Mouse (Mus musculus): ENCODE measurements around the gene Fbxo34. TPM values are rescaled to one million over a fixed set of nuclear protein-coding genes. Genes with fewer than 3 reads are reported as not detected.
A peak's percentile ranks its signal among the peaks of the same experiment; 100 is the strongest.

The Fbxo34 gene
- polyA plus RNA-seq, 1 experiment from 2014 or later: 23.5 TPM

DNA sequence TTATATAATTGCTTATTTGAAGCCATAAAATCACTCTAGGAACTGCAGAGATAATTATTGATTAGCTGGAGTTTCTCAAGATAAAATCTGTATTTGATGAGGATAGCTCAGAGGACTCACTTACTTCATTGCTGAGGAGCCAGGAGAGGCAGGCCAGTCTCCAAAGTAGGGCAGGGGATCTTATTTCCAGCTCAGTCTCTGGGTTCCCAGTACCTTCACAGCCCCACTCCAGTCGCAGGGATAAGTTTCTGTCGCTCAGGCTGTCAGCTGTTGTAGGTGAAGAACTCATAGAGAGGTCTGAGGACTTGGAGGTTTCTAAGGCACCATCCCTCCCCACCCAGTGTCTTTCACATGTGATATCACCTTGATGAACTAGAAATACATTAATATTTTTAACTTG lies 27.5 kb downstream of the Fbxo34 start:
- WGBS: 88% methylated on average over 2 of the region's 2 CpGs

DNA sequence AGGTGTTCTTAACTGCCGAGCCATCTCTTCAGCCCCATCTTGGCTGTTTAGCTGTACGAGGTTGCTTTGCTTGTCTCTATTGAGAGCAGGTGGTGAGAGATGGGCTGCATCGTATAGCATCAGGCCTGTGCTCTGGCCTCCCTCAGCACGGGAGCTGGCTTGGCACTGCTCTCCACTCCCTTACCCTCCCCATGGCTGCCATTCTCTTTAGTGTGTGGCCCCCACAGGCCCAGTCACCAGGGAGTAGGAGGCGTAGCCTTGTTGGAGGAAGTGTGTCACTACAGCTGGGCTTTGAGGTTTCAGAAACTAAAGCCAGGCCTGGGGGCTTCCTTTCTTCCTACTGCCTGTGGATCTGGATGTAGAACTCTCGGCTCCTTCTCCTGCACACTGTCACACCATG lies 32.0 kb downstream of the Fbxo34 start:
- Histone ChIP-seq H3K9ac (ENCODE audit: low read depth, low read length) (no peak overlapping the region), H3K4me2 (ENCODE audit: low read depth, low read length) (no peak overlapping the region), H3K27ac (replicated peaks; ENCODE audit: low read depth, low read length) (no peak overlapping the region), H3K36me3 (ENCODE audit: control insufficient read depth, insufficient read depth, low read length) (no peaks in the 10 kb centered on the region), H3K9me3 (ENCODE audit: control insufficient read depth, low read length) (no peaks in the 10 kb centered on the region), H3K4me3 (ENCODE audit: low read depth, low read length) (no peak overlapping the region), H3K4me1 (ENCODE audit: control insufficient read depth, insufficient read depth, low read length) (no peaks in the 10 kb centered on the region), H3K27me3 (replicated peaks; ENCODE audit: control insufficient read depth, insufficient read depth, low read length) (no peaks in the 10 kb centered on the region)
- WGBS: 77% methylated on average over 6 of the region's 6 CpGs
- ATAC-seq (ENCODE audit: low read depth) (no peak), DNase-seq (ENCODE audit: low spot score) (no peak)

More for the DNA sequence above, 27.5 kb downstream of the Fbxo34 start:
- Histone ChIP-seq H3K36me3 (ENCODE audit: control insufficient read depth, insufficient read depth, low read length) (no peaks in the 10 kb centered on the region), H3K4me1 (ENCODE audit: control insufficient read depth, insufficient read depth, low read length) (0 out of 2 replicates have a peak, but pooled peaks cover 3% of the 10 kb centered on the region), H3K4me3 (ENCODE audit: low read depth, low read length) (no peak overlapping the region), H3K9ac (ENCODE audit: low read depth, low read length) (no peak overlapping the region), H3K4me2 (ENCODE audit: low read depth, low read length) (no peak overlapping the region), H3K9me3 (ENCODE audit: control insufficient read depth, low read length) (no peaks in the 10 kb centered on the region), H3K27ac (replicated peaks; ENCODE audit: low read depth, low read length) (no peak overlapping the region), H3K27me3 (replicated peaks; ENCODE audit: control insufficient read depth, insufficient read depth, low read length) (no peaks in the 10 kb centered on the region)
- no peak for DNase-seq (ENCODE audit: low spot score)
- no peak for ATAC-seq (ENCODE audit: low read depth)

DNA sequence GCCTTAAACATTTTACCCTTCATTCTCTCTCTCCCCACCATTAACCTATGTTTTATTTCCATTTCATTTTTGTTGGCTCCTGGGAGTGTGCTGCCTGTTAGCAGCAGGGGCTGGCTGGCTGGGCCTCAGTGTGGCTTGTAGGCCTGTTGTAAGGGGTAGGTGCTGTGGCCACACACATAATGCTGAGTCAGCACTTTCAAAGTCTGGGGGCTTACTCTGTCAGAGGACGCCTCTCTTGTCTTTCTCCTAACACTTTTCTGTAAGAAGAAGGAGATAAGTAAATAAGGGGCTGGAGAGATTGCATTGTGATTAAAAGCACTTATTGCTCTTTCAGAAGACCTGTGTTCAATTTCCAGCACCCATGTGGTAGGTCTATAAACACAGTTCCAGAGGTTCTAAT lies 32.9 kb downstream of the Fbxo34 start:
- no peaks in the 10 kb centered on the region for H3K9me3 ChIP-seq (ENCODE audit: control insufficient read depth, low read length)
- no peak overlapping the region for H3K4me3 ChIP-seq (ENCODE audit: low read depth, low read length)
- WGBS: 72% methylated on average over 1 of the region's 1 CpGs
- H3K9ac ChIP-seq (ENCODE audit: low read depth, low read length): no peak overlapping the region
- H3K27ac ChIP-seq (replicated peaks; ENCODE audit: low read depth, low read length): no peak overlapping the region
- ATAC-seq (ENCODE audit: low read depth) (no peak), DNase-seq (ENCODE audit: low spot score) (no peak)
- H3K4me2 ChIP-seq (ENCODE audit: low read depth, low read length): no peak overlapping the region
- H3K27me3 ChIP-seq (replicated peaks; ENCODE audit: control insufficient read depth, insufficient read depth, low read length): no peaks in the 10 kb centered on the region
- no peaks in the 10 kb centered on the region for H3K36me3 ChIP-seq (ENCODE audit: control insufficient read depth, insufficient read depth, low read length)
- H3K4me1 ChIP-seq (ENCODE audit: control insufficient read depth, insufficient read depth, low read length): no peaks in the 10 kb centered on the region

GRCm38 (mm10) chr14:47488732-47489131 lies 38.5 kb downstream of the Fbxo34 start:
- ATAC-seq (ENCODE audit: low read depth) (no peak), DNase-seq (ENCODE audit: low spot score) (no peak)
- Histone ChIP-seq H3K4me3 (ENCODE audit: low read depth, low read length) (no peak overlapping the region), H3K36me3 (ENCODE audit: control insufficient read depth, insufficient read depth, low read length) (no peaks in the 10 kb centered on the region), H3K27me3 (replicated peaks; ENCODE audit: control insufficient read depth, insufficient read depth, low read length) (no peaks in the 10 kb centered on the region), H3K9me3 (ENCODE audit: control insufficient read depth, low read length) (no peaks in the 10 kb centered on the region), H3K9ac (ENCODE audit: low read depth, low read length) (no peak overlapping the region), H3K4me2 (ENCODE audit: low read depth, low read length) (no peak overlapping the region), H3K27ac (replicated peaks; ENCODE audit: low read depth, low read length) (no peak overlapping the region), H3K4me1 (ENCODE audit: control insufficient read depth, insufficient read depth, low read length) (0 out of 2 replicates have a peak, but pooled peaks cover 3% of the 10 kb centered on the region)
- 61% methylated on average over 7 of the region's 7 CpGs for WGBS

- ATAC-seq (ENCODE audit: low read depth): no peak
- Histone ChIP-seq H3K36me3 (ENCODE audit: control insufficient read depth, insufficient read depth, low read length) (no peaks in the 10 kb centered on the region), H3K27ac (replicated peaks; ENCODE audit: low read depth, low read length) (no peak overlapping the region), H3K9me3 (ENCODE audit: control insufficient read depth, low read length) (no peaks in the 10 kb centered on the region), H3K9ac (ENCODE audit: low read depth, low read length) (no peak overlapping the region), H3K4me2 (ENCODE audit: low read depth, low read length) (no peak overlapping the region), H3K4me3 (ENCODE audit: low read depth, low read length) (no peak overlapping the region), H3K27me3 (replicated peaks; ENCODE audit: control insufficient read depth, insufficient read depth, low read length) (no peaks in the 10 kb centered on the region), H3K4me1 (ENCODE audit: control insufficient read depth, insufficient read depth, low read length) (0 out of 2 replicates have a peak, but pooled peaks cover 3% of the 10 kb centered on the region)
- peak; percentile 8 for DNase-seq (ENCODE audit: low spot score)
- WGBS: 44% methylated on average over 10 of the region's 10 CpGs
These were observed 39.3 kb downstream of the Fbxo34 start for GRCm38 (mm10) chr14:47489310-47490097.

DNA sequence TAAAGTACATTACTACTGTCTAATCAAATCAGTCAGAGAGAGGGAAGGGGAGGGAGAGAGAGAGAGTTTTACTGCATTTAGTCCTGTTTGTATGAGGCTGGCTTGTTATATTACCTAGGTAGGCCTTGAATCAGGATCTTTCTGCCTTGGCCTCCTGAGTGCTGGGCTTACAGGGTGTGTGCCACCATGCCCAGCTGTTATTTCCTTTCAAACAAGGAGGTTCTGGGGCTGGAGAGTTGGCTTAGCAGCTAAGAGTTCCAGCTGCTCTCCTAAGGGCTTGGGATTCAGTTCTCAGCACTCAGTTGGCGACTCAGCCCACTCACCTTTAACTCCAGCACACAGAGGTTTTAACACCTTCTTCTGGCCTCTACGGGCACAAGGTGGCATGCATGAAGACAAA lies 40.5 kb downstream of the Fbxo34 start:
- Histone ChIP-seq H3K27me3 (replicated peaks; ENCODE audit: control insufficient read depth, insufficient read depth, low read length) (no peaks in the 10 kb centered on the region), H3K36me3 (ENCODE audit: control insufficient read depth, insufficient read depth, low read length) (no peaks in the 10 kb centered on the region), H3K9ac (ENCODE audit: low read depth, low read length) (no peak overlapping the region), H3K4me2 (ENCODE audit: low read depth, low read length) (no peak overlapping the region), H3K27ac (replicated peaks; ENCODE audit: low read depth, low read length) (no peak overlapping the region), H3K4me3 (ENCODE audit: low read depth, low read length) (no peak overlapping the region), H3K9me3 (ENCODE audit: control insufficient read depth, low read length) (no peaks in the 10 kb centered on the region), H3K4me1 (ENCODE audit: control insufficient read depth, insufficient read depth, low read length) (0 out of 2 replicates have a peak, but pooled peaks cover 3% of the 10 kb centered on the region)
- WGBS: 90% methylated on average over 2 of the region's 2 CpGs
- DNase-seq (ENCODE audit: low spot score) (no peak), ATAC-seq (ENCODE audit: low read depth) (no peak)

GRCm38 (mm10) chr14:47493592-47494361 lies 43.6 kb downstream of the Fbxo34 start:
- Histone ChIP-seq H3K27ac (replicated peaks; ENCODE audit: low read depth, low read length) (no peak overlapping the region), H3K9ac (ENCODE audit: low read depth, low read length) (no peak overlapping the region), H3K36me3 (ENCODE audit: control insufficient read depth, insufficient read depth, low read length) (no peaks in the 10 kb centered on the region), H3K4me2 (ENCODE audit: low read depth, low read length) (no peak overlapping the region), H3K9me3 (ENCODE audit: control insufficient read depth, low read length) (no peaks in the 10 kb centered on the region), H3K27me3 (replicated peaks; ENCODE audit: control insufficient read depth, insufficient read depth, low read length) (no peaks in the 10 kb centered on the region), H3K4me1 (ENCODE audit: control insufficient read depth, insufficient read depth, low read length) (no peaks in the 10 kb centered on the region), H3K4me3 (ENCODE audit: low read depth, low read length) (no peak overlapping the region)
- 85% methylated on average over 2 of the region's 2 CpGs for WGBS
- ATAC-seq (ENCODE audit: low read depth) (no peak), DNase-seq (ENCODE audit: low spot score) (no peak)

DNA sequence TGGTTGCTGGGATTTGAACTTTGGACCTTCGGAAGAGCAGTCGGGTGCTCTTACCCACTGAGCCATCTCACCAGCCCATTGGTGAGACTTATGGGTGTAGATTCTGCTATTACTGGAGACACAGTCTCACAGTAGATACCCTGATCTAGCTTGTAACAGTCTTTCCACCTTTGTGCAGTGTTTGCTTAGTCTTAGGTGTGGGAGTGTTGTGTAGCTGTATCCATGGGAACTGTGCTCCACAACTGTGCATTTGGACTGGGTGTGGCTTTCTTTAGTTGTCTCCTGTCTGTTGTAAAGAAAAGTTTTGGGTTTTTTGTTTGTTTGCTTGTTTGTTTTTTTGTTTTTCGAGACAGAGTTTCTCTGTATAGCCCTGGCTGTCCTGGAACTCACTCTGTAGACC lies 45.7 kb downstream of the Fbxo34 start:
- Histone ChIP-seq H3K9ac (ENCODE audit: low read depth, low read length) (no peak overlapping the region), H3K9me3 (ENCODE audit: control insufficient read depth, low read length) (no peaks in the 10 kb centered on the region), H3K4me1 (ENCODE audit: control insufficient read depth, insufficient read depth, low read length) (no peaks in the 10 kb centered on the region), H3K4me2 (ENCODE audit: low read depth, low read length) (no peak overlapping the region), H3K4me3 (ENCODE audit: low read depth, low read length) (no peak overlapping the region), H3K27ac (replicated peaks; ENCODE audit: low read depth, low read length) (no peak overlapping the region), H3K27me3 (replicated peaks; ENCODE audit: control insufficient read depth, insufficient read depth, low read length) (no peaks in the 10 kb centered on the region), H3K36me3 (ENCODE audit: control insufficient read depth, insufficient read depth, low read length) (no peaks in the 10 kb centered on the region)
- DNase-seq (ENCODE audit: low spot score): no peak
- ATAC-seq (ENCODE audit: low read depth): no peak
- 95% methylated on average over 3 of the region's 3 CpGs for WGBS
